Mouse (Mus musculus) embryo, embryonic 10.5 days (tissue): ENCODE data around the gene Ttyh2.
A peak's percentile ranks its signal among the peaks of the same experiment; 100 is the strongest.

Experiments used
- DNase-seq: peaks from one replicate; pipeline ENCODE4 v3.0.0-alpha.2; 2015; ENCODE audit warnings: low spot score

Gene Ttyh2

DNA sequence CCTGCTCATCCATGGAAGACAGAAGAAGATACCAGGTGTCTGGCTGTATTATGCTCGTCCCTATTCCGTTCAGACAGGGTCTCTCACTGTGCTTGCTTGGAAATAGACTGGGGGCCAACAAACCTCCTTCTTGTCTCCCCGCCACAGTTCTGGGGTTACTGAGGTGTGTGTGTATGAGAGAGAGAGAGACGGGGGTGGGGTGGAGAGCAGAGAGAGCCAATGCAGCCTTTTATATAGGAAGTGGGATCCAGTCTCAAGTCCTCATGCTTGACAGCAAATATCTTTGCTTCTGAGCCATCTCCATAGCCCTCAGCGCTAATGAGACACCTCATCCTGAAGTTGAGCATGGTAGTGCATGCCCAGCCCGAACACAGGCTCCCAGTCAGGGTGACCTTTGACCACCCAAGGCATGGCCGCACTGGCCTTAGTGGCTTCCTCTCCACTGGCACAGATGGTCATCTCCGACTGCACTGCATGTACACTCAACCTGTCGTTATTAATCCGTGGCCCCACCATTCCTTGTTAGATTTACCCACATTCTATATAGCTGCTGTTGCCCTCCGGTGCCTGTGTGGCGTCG, 7.2 kb downstream of the Ttyh2 start:
- no peak for DNase-seq

DNA sequence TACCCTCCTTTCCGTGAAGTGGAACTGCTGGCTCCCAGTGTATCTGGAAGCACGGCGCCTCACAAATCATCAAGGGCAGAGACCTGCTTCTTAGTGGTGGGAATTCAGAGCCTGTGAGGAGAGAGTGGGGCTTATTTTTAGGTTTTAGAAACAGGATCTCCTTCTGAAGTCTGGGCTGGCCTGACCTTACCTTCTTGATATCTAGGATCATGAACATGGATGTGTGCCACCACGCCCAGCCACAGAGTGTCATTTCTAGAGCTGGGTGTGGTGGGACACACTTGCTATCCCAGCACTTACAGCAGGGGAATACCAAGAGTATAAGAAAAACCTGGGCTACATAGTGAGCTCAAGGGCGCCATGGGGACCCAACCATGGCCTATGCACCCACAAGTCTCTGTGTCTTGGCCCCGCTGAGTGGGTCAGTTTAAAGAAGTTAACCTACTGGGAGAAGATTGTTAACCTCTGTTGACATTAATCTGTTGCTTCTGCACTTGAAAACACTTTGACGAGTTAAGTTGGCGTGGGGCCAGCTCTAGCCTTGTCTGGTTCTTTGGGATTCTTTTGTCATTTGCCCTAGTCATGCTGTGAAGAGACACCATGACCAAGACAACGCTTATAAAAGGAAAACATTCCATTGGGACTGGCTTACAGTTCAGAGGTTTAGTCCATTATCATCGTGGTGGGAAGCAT, 7.9 kb downstream of the Ttyh2 start:
- no peak for DNase-seq

- no peak for DNase-seq
Observed at GRCm38 (mm10) chr11:114683722-114684621, 8.7 kb downstream of the Ttyh2 start.

DNA sequence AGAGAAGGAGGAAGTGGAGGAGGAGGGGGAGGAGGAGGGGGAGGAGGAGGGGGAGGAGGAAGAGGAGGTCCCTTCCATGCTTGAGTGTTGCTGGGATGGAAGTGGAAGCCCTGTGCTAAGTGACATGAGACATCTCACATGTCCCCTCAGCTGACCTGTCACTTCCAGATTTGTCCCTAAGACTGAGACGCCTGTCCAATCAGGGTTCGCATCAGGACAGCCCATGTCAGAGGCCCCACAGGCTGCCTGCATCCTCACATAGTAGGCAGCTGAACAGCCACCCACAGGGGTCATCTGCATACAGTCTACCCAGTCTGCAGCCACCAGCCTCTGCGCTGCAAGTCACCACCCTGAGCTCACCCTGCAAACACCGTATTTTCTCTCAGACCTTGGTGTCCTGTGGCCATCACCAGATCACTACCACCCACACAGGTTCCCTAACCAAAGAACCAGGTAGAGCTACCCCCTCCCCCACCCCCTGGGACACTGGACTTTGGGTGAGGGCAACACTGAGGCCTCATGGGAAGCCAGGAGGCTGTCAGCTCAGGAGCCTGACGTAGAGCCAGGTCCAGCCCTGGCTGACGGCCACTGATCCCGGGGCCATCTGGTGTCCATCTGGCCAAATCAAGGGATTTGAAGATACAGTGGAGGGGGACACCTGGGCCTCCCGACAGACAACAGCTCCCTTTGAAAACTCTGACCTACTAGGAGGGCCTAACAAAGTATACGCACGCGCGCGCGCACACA, 9.6 kb downstream of the Ttyh2 start:
- DNase-seq: peak; percentile 58

DNA sequence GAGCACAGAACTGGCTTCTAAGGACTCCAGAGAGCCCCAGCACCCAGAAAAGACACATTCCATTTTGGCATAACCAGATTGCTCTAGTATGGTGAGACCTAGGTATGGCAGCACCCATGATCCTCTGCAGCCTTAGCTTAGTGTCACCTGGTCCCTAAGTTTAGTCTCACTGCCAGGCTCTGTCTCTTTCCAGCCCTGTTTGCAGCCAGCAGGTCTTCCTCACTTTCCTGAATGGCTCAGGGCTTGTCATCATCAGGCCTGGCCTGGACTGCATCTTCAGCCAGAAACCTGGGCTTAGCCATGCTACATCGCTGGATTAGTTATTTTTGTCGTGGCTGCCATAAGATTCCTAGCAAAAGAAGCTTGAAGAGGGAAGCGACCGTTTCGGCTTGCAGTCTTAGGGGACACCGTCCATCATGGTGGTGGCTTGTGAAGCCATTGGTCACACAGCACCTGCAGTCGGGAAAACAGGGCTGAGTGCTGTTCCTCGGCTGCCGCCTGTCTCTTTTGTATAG, 10.4 kb downstream of the Ttyh2 start:
- no peak for DNase-seq

DNA sequence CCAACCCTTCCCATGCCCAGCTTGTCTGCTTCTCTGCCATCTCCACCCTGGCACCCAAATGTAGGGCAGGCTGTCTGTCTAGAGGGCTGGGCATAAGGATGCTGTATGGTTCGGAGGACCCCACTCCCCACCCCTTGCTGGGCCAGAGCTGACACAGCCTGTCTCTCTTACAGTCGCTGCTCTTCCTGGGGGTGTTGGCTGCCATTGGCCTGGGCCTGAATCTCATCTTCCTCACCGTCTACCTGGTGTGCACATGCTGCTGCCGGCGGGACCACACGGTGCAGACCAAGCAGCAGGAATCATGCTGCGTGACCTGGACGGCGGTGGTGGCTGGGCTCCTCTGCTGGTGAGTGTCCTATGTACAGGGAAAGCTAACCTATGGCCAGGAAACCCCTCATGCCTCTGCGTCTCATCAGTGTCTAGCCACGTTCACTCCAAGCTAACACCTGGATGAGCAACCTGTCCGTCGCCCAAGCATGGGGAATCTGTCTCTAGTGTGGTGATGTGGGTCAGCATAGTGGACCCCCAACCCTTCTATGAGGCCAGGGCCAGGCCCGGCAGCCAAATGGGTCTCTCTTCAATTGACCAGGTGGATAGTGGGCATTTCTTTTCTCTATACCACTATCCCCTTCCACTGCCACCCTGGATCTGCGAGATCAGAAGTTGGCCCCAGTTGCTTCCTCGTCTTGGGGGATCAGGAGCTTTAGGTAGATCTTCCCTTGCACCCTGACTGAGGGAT, 11.2 kb downstream of the Ttyh2 start:
- DNase-seq: no peak

DNA sequence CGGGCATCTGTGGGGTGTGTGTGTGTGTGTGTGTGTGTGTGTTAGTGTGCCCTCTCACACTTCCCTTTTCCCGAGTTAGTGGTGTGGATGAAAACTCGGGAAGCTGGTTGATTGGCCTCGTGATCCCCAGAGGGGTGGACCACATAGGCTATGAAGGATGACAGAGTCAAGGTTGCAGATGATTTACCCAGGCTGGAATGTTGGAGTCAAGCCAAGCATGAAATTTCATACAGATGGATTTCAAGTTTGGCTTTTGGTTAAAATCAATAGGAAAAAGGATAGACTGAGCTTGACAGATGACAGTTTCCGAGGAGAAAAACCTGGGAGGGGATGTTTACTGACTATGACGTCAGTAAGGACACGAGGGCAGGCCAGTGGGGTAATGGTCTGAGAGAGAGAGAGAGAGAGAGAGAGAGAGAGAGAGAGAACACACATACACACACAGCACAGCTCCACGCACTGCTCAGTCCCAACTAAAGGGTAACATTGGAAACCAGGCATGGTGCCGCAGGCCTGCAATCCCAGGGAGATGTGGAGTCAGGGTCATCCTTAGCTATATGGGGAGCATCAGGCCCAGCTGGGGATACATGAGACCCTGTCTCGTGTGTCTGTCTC, 12.4 kb downstream of the Ttyh2 start:
- DNase-seq: no peak

DNA sequence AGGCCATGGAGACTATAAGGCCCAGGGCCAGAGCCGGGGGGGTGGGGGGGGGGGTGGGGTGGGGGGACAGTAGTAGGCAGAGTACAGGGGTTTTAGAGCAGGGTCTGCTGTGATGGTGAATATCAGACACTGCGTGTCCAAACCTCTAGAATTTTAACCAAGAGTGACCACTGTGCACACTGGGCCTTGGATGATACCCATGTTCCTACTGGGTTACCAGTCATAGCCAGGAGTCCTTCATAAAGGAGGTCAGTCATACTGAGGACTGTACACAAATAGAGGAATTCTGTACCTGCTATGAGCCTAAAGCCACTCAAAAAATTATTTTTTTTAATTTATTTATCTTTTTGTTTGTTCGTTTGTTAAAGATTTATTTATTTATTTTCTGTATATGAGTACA, 13.5 kb downstream of the Ttyh2 start:
- DNase-seq: no peak

DNA sequence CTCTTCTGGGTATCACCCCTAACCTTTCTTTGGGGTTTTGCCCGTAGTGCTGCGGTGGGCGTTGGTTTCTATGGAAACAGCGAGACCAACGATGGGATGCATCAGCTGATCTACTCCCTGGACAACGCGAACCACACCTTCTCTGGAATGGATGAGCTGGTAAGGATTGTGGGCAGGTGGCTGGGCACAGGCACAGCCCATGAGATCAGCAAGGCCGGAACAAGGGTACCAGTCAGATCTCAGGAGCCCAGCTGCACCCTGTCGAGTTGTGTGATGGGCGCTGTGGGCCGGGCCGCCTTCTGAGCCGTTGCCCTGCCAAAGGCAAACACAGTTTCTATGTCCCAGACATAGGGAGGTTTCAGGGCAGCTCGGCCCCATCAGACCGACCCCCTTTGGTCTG, 15.0 kb downstream of the Ttyh2 start:
- DNase-seq: no peak

- no peak for DNase-seq
Observed at GRCm38 (mm10) chr11:114691454-114692182, 16.4 kb downstream of the Ttyh2 start.

GRCm38 (mm10) chr11:114692601-114693000, 17.4 kb downstream of the Ttyh2 start:
- DNase-seq: no peak

- no peak for DNase-seq
Observed at GRCm38 (mm10) chr11:114693456-114693855, 18.2 kb downstream of the Ttyh2 start.

DNA sequence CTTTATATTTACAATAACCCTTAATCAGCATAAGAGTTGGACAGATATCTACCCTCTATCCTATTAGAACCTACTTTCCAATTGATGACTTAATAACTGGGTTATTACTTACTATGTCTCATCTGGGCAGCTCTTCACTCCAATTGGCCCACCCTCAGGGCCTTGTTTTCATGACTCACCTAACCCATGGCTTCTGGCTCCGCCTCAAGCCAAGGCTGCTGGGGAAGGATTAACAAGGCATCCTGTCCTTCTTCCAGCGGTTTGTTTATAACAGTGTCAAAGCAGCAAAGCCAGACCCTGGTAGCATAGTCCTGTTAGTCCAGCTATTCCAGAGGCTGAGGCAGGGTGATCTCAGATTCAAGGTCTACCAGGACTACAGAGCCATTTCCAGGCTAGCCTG, 19.2 kb downstream of the Ttyh2 start:
- DNase-seq: no peak

DNA sequence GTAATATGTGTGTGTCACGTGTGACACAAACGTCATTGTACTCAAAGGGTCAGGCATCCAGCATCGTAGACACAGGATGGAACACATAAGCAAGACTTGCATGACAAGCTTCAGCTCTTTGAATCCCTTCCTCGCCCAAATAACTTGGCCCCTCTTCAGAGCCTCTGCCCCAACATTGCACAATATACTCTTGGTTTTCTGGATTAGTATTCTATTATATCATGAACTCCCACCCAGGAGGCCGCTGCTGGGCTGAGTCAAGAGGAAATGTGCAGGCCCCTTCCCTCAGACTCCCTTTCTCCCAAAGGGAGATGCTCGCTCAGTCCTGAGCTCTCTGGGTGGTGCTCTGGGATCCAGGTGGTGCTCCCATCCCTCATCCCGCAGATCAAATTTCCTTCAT, 23.3 kb downstream of the Ttyh2 start:
- no peak for DNase-seq

GRCm38 (mm10) chr11:114699511-114699910, 24.3 kb downstream of the Ttyh2 start:
- DNase-seq: no peak

DNA sequence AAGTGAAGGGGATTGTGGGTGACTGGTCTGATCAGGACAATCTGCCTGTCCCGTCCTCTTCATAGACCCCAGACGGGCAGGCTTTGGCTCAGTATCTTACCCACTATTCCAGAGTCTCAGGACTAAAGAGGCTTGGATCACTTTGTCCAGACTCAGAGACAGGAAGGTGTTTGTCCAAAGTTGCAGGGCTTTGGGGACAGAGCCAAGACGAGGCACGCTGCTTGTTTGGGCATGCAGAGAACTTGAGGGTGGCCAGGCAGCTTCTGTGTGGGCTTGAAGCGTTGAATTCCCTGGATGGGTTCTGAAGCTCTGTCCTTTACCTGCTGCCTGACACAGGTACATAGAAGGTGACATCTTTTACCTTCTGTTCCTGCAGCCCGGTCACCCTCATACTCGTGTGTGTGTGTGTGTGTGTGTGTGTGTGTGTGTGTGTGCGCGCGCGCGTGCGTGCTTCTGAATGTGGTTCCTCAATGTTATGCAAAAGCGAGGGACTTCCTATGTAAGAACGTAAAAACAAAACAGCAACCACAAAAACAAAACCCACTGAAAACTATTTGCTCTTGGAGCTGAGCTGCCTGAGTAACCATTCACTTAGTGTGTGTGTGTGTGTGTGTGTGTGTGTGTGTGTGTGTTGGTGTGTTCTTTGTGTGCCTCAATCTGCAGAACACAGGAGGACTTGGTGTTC, 27.2 kb downstream of the Ttyh2 start:
- DNase-seq: no peak

DNA sequence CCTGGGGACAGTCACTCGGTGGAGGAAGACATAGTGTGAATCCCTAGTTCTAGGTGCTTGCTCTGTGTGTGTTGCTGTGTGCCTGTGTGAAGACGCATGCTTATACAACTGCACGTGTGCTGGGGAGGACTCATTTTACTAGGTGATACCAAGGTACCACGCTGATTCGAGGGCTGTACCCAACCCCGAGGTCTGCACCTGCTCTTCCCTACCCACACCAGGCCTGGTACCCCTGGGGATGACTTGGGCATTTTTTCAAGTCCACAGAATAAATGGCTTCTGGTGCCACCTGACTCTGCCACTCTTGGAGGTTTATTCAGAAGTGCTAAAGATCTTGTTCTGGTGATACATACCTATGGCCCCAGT, 27.7 kb downstream of the Ttyh2 start:
- DNase-seq: no peak

GRCm38 (mm10) chr11:114704071-114704913, 29.1 kb downstream of the Ttyh2 start:
- no peak for DNase-seq

- DNase-seq: no peak
Observed at GRCm38 (mm10) chr11:114706358-114706757, 31.1 kb downstream of the Ttyh2 start.
